Mouse (Mus musculus) ES-Bruce4 (cell line): Measurements from ENCODE around the gene Camta2. TPM values are rescaled to one million over a fixed set of nuclear protein-coding genes. Genes with fewer than 3 reads are reported as not detected.
A peak's percentile ranks its signal among the peaks of the same experiment; 100 is the strongest.

Experiments
- H3K27ac ChIP-seq: 2 replicates; pipeline ENCODE4 v1.5.1; 2012; ENCODE audit warnings: low read length, inconsistent platforms; ENCODE audit not compliant: insufficient read depth
- H3K27me3 ChIP-seq: 2 replicates; pipeline ENCODE4 v1.6.1; 2012; ENCODE audit warnings: mild to moderate bottlenecking, low read length, inconsistent platforms; ENCODE audit not compliant: control insufficient read depth, poor library complexity, insufficient read depth, severe bottlenecking
- H3K36me3 ChIP-seq: 2 replicates; pipeline ENCODE4 v1.6.1; 2012; ENCODE audit warnings: inconsistent platforms, mild to moderate bottlenecking, low read length, moderate library complexity; ENCODE audit not compliant: control insufficient read depth, poor library complexity, insufficient read depth, severe bottlenecking
- H3K4me1 ChIP-seq: one replicate; pipeline ENCODE4 v1.8.1; 2011; ENCODE audit warnings: low read length; ENCODE audit not compliant: control insufficient read depth, insufficient read depth
- H3K4me3 ChIP-seq: 2 replicates; pipeline ENCODE4 v1.5.1; 2011; ENCODE audit warnings: low read depth, mild to moderate bottlenecking, low read length
- H3K9ac ChIP-seq: 2 replicates; pipeline ENCODE4 v1.6.1; 2012; ENCODE audit warnings: low read depth, mild to moderate bottlenecking, inconsistent platforms; ENCODE audit not compliant: poor library complexity, severe bottlenecking
- H3K9me3 ChIP-seq: replicated peaks from 2 replicates; pipeline ENCODE4 v1.6.1; 2012; ENCODE audit warnings: mild to moderate bottlenecking, low read length, inconsistent platforms; ENCODE audit not compliant: control insufficient read depth, poor library complexity, insufficient read depth, severe bottlenecking
- CTCF ChIP-seq: IDR thresholded peaks from one replicate; pipeline ENCODE4 v1.8.1; 2011; ENCODE audit warnings: low read depth, low read length
- EP300 ChIP-seq: IDR thresholded peaks from 2 replicates; pipeline ENCODE4 v1.6.1; 2011; ENCODE audit warnings: low read depth, low read length; ENCODE audit not compliant: insufficient read depth
- POLR2A ChIP-seq: IDR thresholded peaks from one replicate; pipeline ENCODE4 v1.8.1; 2011; ENCODE audit warnings: low read length; ENCODE audit not compliant: insufficient read depth
- polyA plus RNA-seq: library from polyadenylated mRNA; stranded (reverse); fragments of >200 nt; gene quantifications from 2 replicates; pipeline ENCODE4 v1.2.4, GENCODE M21; 2011; ENCODE audit warnings: low read depth; ENCODE audit not compliant: missing spikeins, insufficient read depth, insufficient read length

Gene Camta2
- polyA plus RNA-seq, 1 experiment = 12.8 TPM

- no peaks in the 10 kb centered on the region for H3K4me1 ChIP-seq
- no peaks in the 10 kb centered on the region for H3K27me3 ChIP-seq
- no peak for TF ChIP-seq CTCF
- no peak for TF ChIP-seq POLR2A
- no peak for TF ChIP-seq EP300
- H3K4me3 ChIP-seq = no peak within 1 kb of the TSS
- H3K27ac ChIP-seq = no peak within 1 kb of the TSS
- no peak within 1 kb of the TSS for H3K9ac ChIP-seq
- no peaks in the 10 kb centered on the region for H3K9me3 ChIP-seq
- H3K36me3 ChIP-seq = no peaks in the 10 kb centered on the region
These were observed 49.1 kb downstream of the Camta2 start, which contains the start of gene Gp1ba for GRCm38 (mm10) chr11:70638714-70639278. TSS of gene Gp1ba (plus strand) at chr11:70639122.

- TF ChIP-seq POLR2A (no peak), CTCF (no peak), EP300 (no peak)
- Histone ChIP-seq H3K9me3 (no peaks in the 10 kb centered on the region), H3K27ac (no peak overlapping the region)
These were observed 49.6 kb downstream of the Camta2 start for GRCm38 (mm10) chr11:70638293-70638692.

GRCm38 (mm10) chr11:70637764-70638163 lies 50.1 kb downstream of the Camta2 start:
- H3K27ac ChIP-seq = no peak overlapping the region
- no peak for TF ChIP-seq CTCF
- TF ChIP-seq EP300 = no peak
- no peak for TF ChIP-seq POLR2A

More at GRCm38 (mm10) chr11:70638293-70638692, 49.6 kb downstream of the Camta2 start:
- no peak overlapping the region for H3K9ac ChIP-seq
- no peaks in the 10 kb centered on the region for H3K36me3 ChIP-seq
- H3K4me1 ChIP-seq = no peaks in the 10 kb centered on the region
- no peaks in the 10 kb centered on the region for H3K27me3 ChIP-seq
- no peak overlapping the region for H3K4me3 ChIP-seq

GRCm38 (mm10) chr11:70635601-70636000 lies 52.3 kb downstream of the Camta2 start:
- Histone ChIP-seq H3K27ac (no peak overlapping the region), H3K9me3 (no peaks in the 10 kb centered on the region), H3K9ac (no peak overlapping the region), H3K27me3 (no peaks in the 10 kb centered on the region), H3K4me1 (no peaks in the 10 kb centered on the region), H3K36me3 (no peaks in the 10 kb centered on the region), H3K4me3 (no peak overlapping the region)
- TF ChIP-seq CTCF = no peak
- no peak for TF ChIP-seq EP300
- TF ChIP-seq POLR2A = no peak

More at GRCm38 (mm10) chr11:70637764-70638163, 50.1 kb downstream of the Camta2 start:
- H3K9me3 ChIP-seq = no peaks in the 10 kb centered on the region
- H3K9ac ChIP-seq = no peak overlapping the region
- no peak overlapping the region for H3K4me3 ChIP-seq
- no peaks in the 10 kb centered on the region for H3K4me1 ChIP-seq
- H3K27me3 ChIP-seq = no peaks in the 10 kb centered on the region
- no peaks in the 10 kb centered on the region for H3K36me3 ChIP-seq

- TF ChIP-seq EP300 (no peak), POLR2A (no peak), CTCF (no peak)
- Histone ChIP-seq H3K4me3 (no peak overlapping the region), H3K27ac (no peak overlapping the region), H3K4me1 (peaks cover 3% of the 10 kb centered on the region), H3K36me3 (no peaks in the 10 kb centered on the region), H3K27me3 (no peaks in the 10 kb centered on the region), H3K9me3 (no peaks in the 10 kb centered on the region), H3K9ac (no peak overlapping the region)
These were observed 57.8 kb downstream of the Camta2 start for GRCm38 (mm10) chr11:70630129-70630528.

- H3K36me3 ChIP-seq = no peaks in the 10 kb centered on the region
- H3K9me3 ChIP-seq = no peaks in the 10 kb centered on the region
- no peaks in the 10 kb centered on the region for H3K27me3 ChIP-seq
- peaks cover 3% of the 10 kb centered on the region for H3K4me1 ChIP-seq
- H3K27ac ChIP-seq = no peak overlapping the region
- TF ChIP-seq POLR2A = no peak
- TF ChIP-seq EP300 = no peak
- TF ChIP-seq CTCF = peak; percentile 8
- no peak overlapping the region for H3K9ac ChIP-seq
- no peak overlapping the region for H3K4me3 ChIP-seq
These were observed 58.3 kb downstream of the Camta2 start for GRCm38 (mm10) chr11:70629557-70629956.
